Mouse (Mus musculus): ENCODE results near the gene Parva.

Parva gene

GRCm38 (mm10) chr7:112614046-112614790 is 186.9 kb downstream of the Parva start:
- DNase-seq = no peak

- peak; percentile 85 for DNase-seq
Measured at GRCm38 (mm10) chr7:112614791-112615668, 187.7 kb downstream of the Parva start.

GRCm38 (mm10) chr7:112620322-112621179 is 193.2 kb downstream of the Parva start:
- DNase-seq = no peak

- no peak for DNase-seq
Measured at GRCm38 (mm10) chr7:112627481-112627880, 200.2 kb downstream of the Parva start.

GRCm38 (mm10) chr7:112634505-112635213 is 207.4 kb downstream of the Parva start:
- DNase-seq = no peak

- no peak for DNase-seq
Measured at GRCm38 (mm10) chr7:112635936-112636335, 208.6 kb downstream of the Parva start.
